Mouse (Mus musculus) 416B (cell line): ENCODE data around the gene Nadk.

ENCODE experiments used
- DNase-seq: peaks from one replicate; pipeline ENCODE4 v3.0.0; 2011; ENCODE audit warnings: low read depth

The Nadk gene

GRCm38 (mm10) chr4:155561661-155562442 is at the start of gene Nadk:
Gene Nadk, plus strand, starts transcription at chr4:155562378.
- DNase-seq, result peak; percentile 75

- DNase-seq, result no peak
These were observed 47.4 kb upstream of the Nadk start for GRCm38 (mm10) chr4:155514810-155515209.

GRCm38 (mm10) chr4:155517948-155518517 is 44.1 kb upstream of the Nadk start:
- DNase-seq, result no peak

GRCm38 (mm10) chr4:155522327-155522726 is 39.9 kb upstream of the Nadk start:
- DNase-seq, result no peak

- DNase-seq, result no peak
These were observed 36.4 kb upstream of the Nadk start for GRCm38 (mm10) chr4:155525751-155526150.

GRCm38 (mm10) chr4:155529294-155529693 is 32.9 kb upstream of the Nadk start:
- DNase-seq, result peak; percentile 57

GRCm38 (mm10) chr4:155549993-155550392 is 12.2 kb upstream of the Nadk start:
- DNase-seq, result no peak

- peak; percentile 26 for DNase-seq
These were observed 11.7 kb upstream of the Nadk start for GRCm38 (mm10) chr4:155550446-155550845.

GRCm38 (mm10) chr4:155551073-155551472 is 11.1 kb upstream of the Nadk start:
- no peak for DNase-seq

- DNase-seq, result no peak
These were observed 9.2 kb upstream of the Nadk start for GRCm38 (mm10) chr4:155552917-155553532.

- peak; percentile 63 for DNase-seq
These were observed 7.3 kb upstream of the Nadk start for GRCm38 (mm10) chr4:155554880-155555279.

GRCm38 (mm10) chr4:155555464-155555863 is 6.7 kb upstream of the Nadk start:
- DNase-seq, result no peak

- DNase-seq, result peak; percentile 73
These were observed 2.7 kb upstream of the Nadk start for GRCm38 (mm10) chr4:155559454-155559853.

- no peak for DNase-seq
These were observed 1.2 kb upstream of the Nadk start for GRCm38 (mm10) chr4:155560932-155561331.

GRCm38 (mm10) chr4:155562725-155563399 is 684 bp downstream of the Nadk start:
- DNase-seq, result peak; percentile 64

GRCm38 (mm10) chr4:155563400-155564231 is 1.4 kb downstream of the Nadk start:
- DNase-seq, result peak; percentile 100

GRCm38 (mm10) chr4:155564315-155565069 is 2.3 kb downstream of the Nadk start:
- DNase-seq, result peak; percentile 20

- no peak for DNase-seq
These were observed 4.4 kb downstream of the Nadk start for GRCm38 (mm10) chr4:155566555-155566954.

- peak; percentile 90 for DNase-seq
These were observed 6.0 kb downstream of the Nadk start for GRCm38 (mm10) chr4:155568170-155568569.

- no peak for DNase-seq
These were observed 6.6 kb downstream of the Nadk start for GRCm38 (mm10) chr4:155568632-155569370.
